Mouse (Mus musculus): ENCODE results near the gene Bbc3.

Gene Bbc3

GRCm38 (mm10) chr7:16319216-16319615 is 11.0 kb downstream of the Bbc3 start:
- DNase-seq, result no peak

GRCm38 (mm10) chr7:16320479-16320878 is 12.3 kb downstream of the Bbc3 start:
- DNase-seq, result no peak

GRCm38 (mm10) chr7:16324661-16325060 is 16.5 kb downstream of the Bbc3 start:
- DNase-seq, result no peak

GRCm38 (mm10) chr7:16325920-16326606 is 17.9 kb downstream of the Bbc3 start:
- peak; percentile 70 to 72 for DNase-seq

- no peak for DNase-seq
These were observed 18.4 kb downstream of the Bbc3 start for GRCm38 (mm10) chr7:16326607-16326971.

- no peak for DNase-seq
These were observed 21.0 kb downstream of the Bbc3 start for GRCm38 (mm10) chr7:16329146-16329545.

- DNase-seq, result peak in 1 of 2 experiments; percentile 12
These were observed 29.5 kb downstream of the Bbc3 start for GRCm38 (mm10) chr7:16337733-16338132.

- no peak for DNase-seq
These were observed 36.4 kb downstream of the Bbc3 start for GRCm38 (mm10) chr7:16344598-16344997.

- no peak for DNase-seq
These were observed 37.1 kb downstream of the Bbc3 start for GRCm38 (mm10) chr7:16345297-16345696.

- no peak for DNase-seq
These were observed 41.8 kb downstream of the Bbc3 start for GRCm38 (mm10) chr7:16349999-16350398.

GRCm38 (mm10) chr7:16355854-16356594 is 47.8 kb downstream of the Bbc3 start:
- no peak for DNase-seq

GRCm38 (mm10) chr7:16357602-16358001 is 49.4 kb downstream of the Bbc3 start:
- no peak for DNase-seq

GRCm38 (mm10) chr7:16364319-16364718 is 56.1 kb downstream of the Bbc3 start:
- peak in 1 of 2 experiments; percentile 9 for DNase-seq

GRCm38 (mm10) chr7:16364901-16365500 is 56.8 kb downstream of the Bbc3 start:
- DNase-seq, result peak in 1 of 2 experiments; percentile 9

- DNase-seq, result no peak
These were observed 58.0 kb downstream of the Bbc3 start for GRCm38 (mm10) chr7:16366133-16366646.

- no peak for DNase-seq
These were observed 58.5 kb downstream of the Bbc3 start for GRCm38 (mm10) chr7:16366669-16367068.
